Mouse (Mus musculus) midbrain, embryonic 12.5 days (tissue): Measurements from ENCODE around the gene Rasa4. TPM values are rescaled to one million over a fixed set of nuclear protein-coding genes. Genes with fewer than 3 reads are reported as not detected.
A peak's percentile ranks its signal among the peaks of the same experiment; 100 is the strongest.
"Not testable (repeated sequence)": the region's sequence is repeated elsewhere in the genome, so short reads cannot be mapped to it uniquely, and the experiment has no call there.

ENCODE experiments used
- ATAC-seq: fragments of 200-750 bp; cut with Nextera tagmentation; 2 replicates; pipeline ENCODE4 v1.8.0; 2017; ENCODE audit warnings: low read depth, moderate TSS enrichment, moderate library complexity; ENCODE audit not compliant: low FRiP score
- H3K27ac ChIP-seq: fragments of 300-500 bp; sonication (generic); replicated peaks from 2 replicates; pipeline ENCODE4 v1.5.1; 2016; ENCODE audit warnings: mild to moderate bottlenecking
- H3K27me3 ChIP-seq: fragments of 300-500 bp; sonication (generic); 2 replicates; pipeline ENCODE4 v1.6.1; 2016; ENCODE audit warnings: mild to moderate bottlenecking
- H3K36me3 ChIP-seq: fragments of 300-500 bp; sonication (generic); 2 replicates; pipeline ENCODE4 v1.6.1; 2016
- H3K4me1 ChIP-seq: fragments of 300-500 bp; sonication (generic); 2 replicates; pipeline ENCODE4 v1.6.1; 2016
- H3K4me2 ChIP-seq: fragments of 300-500 bp; sonication (generic); replicated peaks from 2 replicates; pipeline ENCODE4 v1.6.1; 2016; ENCODE audit warnings: mild to moderate bottlenecking, moderate library complexity
- H3K4me3 ChIP-seq: fragments of 300-500 bp; sonication (generic); 2 replicates; pipeline ENCODE4 v1.5.1; 2016; ENCODE audit warnings: mild to moderate bottlenecking
- H3K9ac ChIP-seq: fragments of 300-500 bp; sonication (generic); replicated peaks from 2 replicates; pipeline ENCODE4 v1.6.1; 2016; ENCODE audit warnings: mild to moderate bottlenecking, moderate library complexity
- H3K9me3 ChIP-seq: fragments of 300-500 bp; sonication (generic); 2 replicates; pipeline ENCODE4 v1.6.1; 2016; ENCODE audit warnings: mild to moderate bottlenecking
- WGBS: fragments of 180-500 bp; shearing (Covaris S2); methylation state at CpG from one replicate; pipeline ENCODE4 v1.1.7; 2016; 5-methylcytosine and 5-hydroxymethylcytosine counted together
- polyA plus RNA-seq: library from polyadenylated mRNA; unstranded; fragments of >200 nt; fragmentation: Nextera tagmentation; extraction: Ambion mirVana; gene quantifications from 2 replicates; pipeline ENCODE4 v1.2.1, GENCODE M21; 2016

The Rasa4 gene
- polyA plus RNA-seq, 1 experiment from 2014 or later = 14.5 TPM

DNA sequence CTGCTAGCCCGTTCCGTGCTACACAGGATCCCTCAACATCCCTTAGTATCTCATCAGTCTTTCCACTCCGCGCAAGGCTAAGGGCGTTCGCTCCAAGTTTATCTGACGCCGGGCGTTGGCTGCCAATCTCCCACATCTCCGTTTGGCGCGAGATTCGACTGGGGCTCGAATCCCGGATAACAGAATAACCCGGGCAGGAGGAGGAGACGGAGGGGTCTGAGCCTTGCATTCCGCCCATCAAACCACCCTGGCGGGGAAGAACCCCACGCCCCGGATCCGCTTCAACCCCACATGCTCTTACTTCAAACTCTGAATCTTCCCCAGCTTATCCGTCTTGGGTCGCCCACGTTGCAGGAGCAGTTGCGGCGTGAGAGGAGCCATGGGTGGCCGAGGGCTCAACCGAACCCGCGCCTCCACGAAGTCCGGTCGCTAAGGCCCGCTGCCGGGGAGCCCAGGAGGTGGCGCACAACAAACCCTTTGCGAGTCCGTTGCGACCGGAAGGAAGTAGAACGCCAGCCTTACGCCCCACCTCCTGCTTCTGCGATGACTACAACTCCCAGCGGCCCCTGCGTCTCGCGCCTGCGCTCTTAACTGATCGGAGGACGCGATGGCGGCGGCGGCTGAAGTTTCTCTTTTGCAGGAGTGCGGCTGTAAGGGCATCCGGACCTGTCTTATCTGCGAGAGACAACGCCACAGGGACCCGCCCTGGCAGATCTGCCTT lies 52.0 kb downstream of the Rasa4 start, which contains the start of the genes Lrwd1 and Alkbh4:
Lrwd1 (minus strand) TSS at position 504 of the 721 bp plus-strand sequence.
Alkbh4 (plus strand) TSS at position 576 of the 721 bp plus-strand sequence.
- Histone ChIP-seq H3K36me3 (peaks cover 46% of the 10 kb centered on the region), H3K27ac (0 out of 2 replicates have a peak within 1 kb of the TSS, but pooled peaks have one; percentile 17), H3K27me3 (no peaks in the 10 kb centered on the region), H3K4me1 (peaks cover 24% of the 10 kb centered on the region), H3K9ac (peak within 1 kb of the TSS; percentile 78), H3K4me3 (peak within 1 kb of the TSS; percentile 74), H3K4me2 (peak within 1 kb of the TSS; percentile 91), H3K9me3 (no peaks in the 10 kb centered on the region)
- WGBS = 1% methylated on average over 60 of the region's 60 CpGs
- ATAC-seq = peak; percentile 89

GRCm38 (mm10) chr5:136136292-136136990 lies 52.7 kb downstream of the Rasa4 start:
- H3K27ac ChIP-seq = 0 out of 2 replicates have a peak overlapping the region, but pooled peaks have one; percentile 17
- ATAC-seq = 0 out of 2 replicates have a peak, but pooled peaks have one; percentile 32
- peak overlapping the region; percentile 91 for H3K4me2 ChIP-seq
- peaks cover 46% of the 10 kb centered on the region for H3K36me3 ChIP-seq
- H3K4me3 ChIP-seq = peak overlapping the region; percentile 74
- 8% methylated on average over 20 of the region's 20 CpGs for WGBS
- peaks cover 24% of the 10 kb centered on the region for H3K4me1 ChIP-seq
- no peaks in the 10 kb centered on the region for H3K9me3 ChIP-seq
- H3K9ac ChIP-seq = peak overlapping the region; percentile 71
- no peaks in the 10 kb centered on the region for H3K27me3 ChIP-seq

GRCm38 (mm10) chr5:136137658-136138274 lies 54.0 kb downstream of the Rasa4 start:
- H3K27me3 ChIP-seq = no peaks in the 10 kb centered on the region
- no peak overlapping the region for H3K27ac ChIP-seq
- ATAC-seq = no peak
- H3K9me3 ChIP-seq = no peaks in the 10 kb centered on the region
- no peak overlapping the region for H3K4me3 ChIP-seq
- H3K36me3 ChIP-seq = peaks cover 44% of the 10 kb centered on the region
- H3K4me2 ChIP-seq = no peak overlapping the region
- WGBS = 71% methylated on average over 13 of the region's 13 CpGs
- peaks cover 24% of the 10 kb centered on the region for H3K4me1 ChIP-seq
- no peak overlapping the region for H3K9ac ChIP-seq

DNA sequence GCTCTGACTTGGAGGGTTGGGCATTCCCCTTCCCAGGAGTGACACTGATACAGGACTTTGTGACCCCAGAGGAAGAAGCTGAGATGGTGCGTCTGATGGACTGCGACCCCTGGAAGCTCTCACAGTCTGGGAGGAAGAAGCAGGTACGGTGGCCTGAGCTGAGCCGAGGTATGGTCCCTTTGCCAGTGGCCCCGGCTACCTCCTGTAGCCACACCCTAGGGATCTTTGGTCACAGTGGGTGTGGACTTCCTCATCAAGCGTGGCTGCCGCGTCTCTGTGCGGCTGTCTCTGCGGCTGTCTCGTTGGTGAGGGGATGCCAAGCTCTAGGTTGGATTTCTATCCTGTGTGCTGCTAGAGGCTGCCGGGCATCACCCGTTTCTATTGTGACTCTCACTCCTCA lies 55.7 kb downstream of the Rasa4 start:
- Histone ChIP-seq H3K4me2 (no peak overlapping the region), H3K9me3 (no peaks in the 10 kb centered on the region), H3K27ac (no peak overlapping the region), H3K36me3 (peaks cover 33% of the 10 kb centered on the region), H3K27me3 (no peaks in the 10 kb centered on the region), H3K4me1 (peaks cover 23% of the 10 kb centered on the region), H3K9ac (no peak overlapping the region), H3K4me3 (no peak overlapping the region)
- WGBS = 97% methylated on average over 13 of the region's 13 CpGs
- ATAC-seq = no peak

GRCm38 (mm10) chr5:136140057-136140482 lies 56.4 kb downstream of the Rasa4 start:
- no peak for ATAC-seq
- H3K9ac ChIP-seq = no peak overlapping the region
- 90% methylated on average over 10 of the region's 10 CpGs for WGBS
- peaks cover 16% of the 10 kb centered on the region for H3K4me1 ChIP-seq
- H3K4me3 ChIP-seq = no peak overlapping the region
- H3K4me2 ChIP-seq = no peak overlapping the region
- no peak overlapping the region for H3K27ac ChIP-seq
- no peaks in the 10 kb centered on the region for H3K27me3 ChIP-seq
- no peaks in the 10 kb centered on the region for H3K9me3 ChIP-seq
- peaks cover 33% of the 10 kb centered on the region for H3K36me3 ChIP-seq

DNA sequence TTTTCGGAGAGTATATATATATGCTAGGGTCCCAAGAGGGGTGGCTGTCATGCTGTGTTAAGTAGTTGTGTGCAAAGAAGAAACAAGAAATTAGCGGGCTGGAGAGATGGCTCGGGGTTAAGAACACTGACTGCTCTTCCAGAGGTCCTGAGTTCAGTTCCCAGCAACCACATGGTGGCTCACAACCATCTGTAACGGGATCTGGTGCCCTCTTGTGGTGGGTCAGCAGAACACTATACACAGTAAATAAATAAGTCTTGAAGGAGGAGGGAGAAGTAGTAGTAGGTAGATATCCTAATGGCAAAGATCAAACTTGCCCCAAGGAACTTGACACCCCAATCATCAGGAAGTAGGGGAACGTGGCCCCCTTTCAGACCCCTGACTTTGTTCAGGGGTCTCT lies 59.0 kb downstream of the Rasa4 start:
- no peak overlapping the region for H3K9ac ChIP-seq
- WGBS = 84% methylated on average over 5 of the region's 5 CpGs

DNA sequence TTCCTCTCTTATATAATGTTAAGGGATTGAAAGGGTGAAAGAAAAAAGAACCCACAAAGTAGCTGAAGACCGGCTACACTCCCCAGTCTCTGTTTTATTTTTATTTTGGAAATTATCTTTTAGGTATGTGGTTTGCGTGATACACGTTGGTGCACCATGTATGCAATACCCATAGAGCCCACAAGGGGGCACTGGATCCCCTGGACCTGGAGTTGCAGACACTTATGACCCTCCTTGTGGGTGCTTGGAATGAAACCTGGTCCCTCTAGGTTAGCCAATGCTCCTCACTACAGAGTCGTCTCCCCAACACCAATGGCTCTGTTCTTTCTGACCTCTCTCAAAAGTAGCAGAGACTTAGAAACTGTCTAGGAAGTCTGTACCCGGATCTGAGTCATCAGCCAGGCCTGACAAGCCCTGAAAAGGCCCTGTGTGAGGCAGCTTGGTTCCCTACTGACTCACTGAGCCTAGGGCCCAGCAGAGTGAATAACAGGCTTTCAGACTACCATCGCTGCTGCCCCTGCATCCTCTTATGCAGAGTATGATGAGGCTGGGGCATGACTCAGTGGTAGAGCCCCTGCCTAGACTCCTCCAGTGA lies 59.5 kb downstream of the Rasa4 start:
- no peak overlapping the region for H3K27ac ChIP-seq
- H3K4me1 ChIP-seq = 0 out of 2 replicates have a peak, but pooled peaks cover 2% of the 10 kb centered on the region
- no peak overlapping the region for H3K4me3 ChIP-seq
- no peak for ATAC-seq
- no peaks in the 10 kb centered on the region for H3K9me3 ChIP-seq
- no peak overlapping the region for H3K4me2 ChIP-seq
- H3K36me3 ChIP-seq = peaks cover 33% of the 10 kb centered on the region
- no peaks in the 10 kb centered on the region for H3K27me3 ChIP-seq
- no peak overlapping the region for H3K9ac ChIP-seq
- WGBS = 91% methylated on average over 6 of the region's 6 CpGs

More for the DNA sequence above, 59.0 kb downstream of the Rasa4 start:
- Histone ChIP-seq H3K9me3 (no peaks in the 10 kb centered on the region), H3K4me1 (0 out of 2 replicates have a peak, but pooled peaks cover 4% of the 10 kb centered on the region), H3K36me3 (peaks cover 33% of the 10 kb centered on the region), H3K4me2 (no peak overlapping the region), H3K4me3 (no peak overlapping the region), H3K27ac (no peak overlapping the region), H3K27me3 (no peaks in the 10 kb centered on the region)
- ATAC-seq = no peak

GRCm38 (mm10) chr5:136144606-136145430 lies 61.1 kb downstream of the Rasa4 start:
- Histone ChIP-seq H3K4me2 (no peak overlapping the region), H3K27me3 (no peaks in the 10 kb centered on the region), H3K9ac (no peak overlapping the region), H3K9me3 (no peaks in the 10 kb centered on the region), H3K36me3 (peaks cover 27% of the 10 kb centered on the region), H3K4me1 (no peaks in the 10 kb centered on the region), H3K4me3 (no peak overlapping the region), H3K27ac (no peak overlapping the region)
- ATAC-seq = no peak
- WGBS = 80% methylated on average over 12 of the region's 12 CpGs

GRCm38 (mm10) chr5:136146936-136147335 lies 63.2 kb downstream of the Rasa4 start:
- Histone ChIP-seq H3K4me3 (no peak overlapping the region), H3K4me2 (no peak overlapping the region), H3K9ac (no peak overlapping the region), H3K9me3 (no peaks in the 10 kb centered on the region), H3K36me3 (0 out of 2 replicates have a peak, but pooled peaks cover 7% of the 10 kb centered on the region), H3K27ac (no peak overlapping the region), H3K27me3 (no peaks in the 10 kb centered on the region), H3K4me1 (no peaks in the 10 kb centered on the region)
- ATAC-seq = no peak
- WGBS = 100% methylated on average over 1 of the region's 1 CpGs

- no peak overlapping the region for H3K27ac ChIP-seq
- WGBS = 71% methylated on average over 8 of the region's 8 CpGs
- no peaks in the 10 kb centered on the region for H3K9me3 ChIP-seq
- no peaks in the 10 kb centered on the region for H3K36me3 ChIP-seq
- H3K4me1 ChIP-seq = no peaks in the 10 kb centered on the region
- H3K4me3 ChIP-seq = no peak overlapping the region
- H3K27me3 ChIP-seq = no peaks in the 10 kb centered on the region
- H3K9ac ChIP-seq = no peak overlapping the region
- no peak for ATAC-seq
- no peak overlapping the region for H3K4me2 ChIP-seq
These were observed 64.0 kb downstream of the Rasa4 start for GRCm38 (mm10) chr5:136147704-136148103.

GRCm38 (mm10) chr5:136149134-136149576 lies 65.4 kb downstream of the Rasa4 start:
- not testable (repeated sequence) for H3K27ac ChIP-seq, H3K27me3 ChIP-seq, H3K4me3 ChIP-seq, ATAC-seq, H3K4me1 ChIP-seq, H3K9ac ChIP-seq, H3K9me3 ChIP-seq, H3K36me3 ChIP-seq, H3K4me2 ChIP-seq
- WGBS = 82% methylated on average over 5 of the region's 5 CpGs
